Mouse (Mus musculus): ENCODE data around the gene Zfp454. TPM values are rescaled to one million over a fixed set of nuclear protein-coding genes. Genes with fewer than 3 reads are reported as not detected.
A peak's percentile ranks its signal among the peaks of the same experiment; 100 is the strongest.

Zfp454 gene
- polyA plus RNA-seq, 1 experiment = 0.13 TPM

DNA sequence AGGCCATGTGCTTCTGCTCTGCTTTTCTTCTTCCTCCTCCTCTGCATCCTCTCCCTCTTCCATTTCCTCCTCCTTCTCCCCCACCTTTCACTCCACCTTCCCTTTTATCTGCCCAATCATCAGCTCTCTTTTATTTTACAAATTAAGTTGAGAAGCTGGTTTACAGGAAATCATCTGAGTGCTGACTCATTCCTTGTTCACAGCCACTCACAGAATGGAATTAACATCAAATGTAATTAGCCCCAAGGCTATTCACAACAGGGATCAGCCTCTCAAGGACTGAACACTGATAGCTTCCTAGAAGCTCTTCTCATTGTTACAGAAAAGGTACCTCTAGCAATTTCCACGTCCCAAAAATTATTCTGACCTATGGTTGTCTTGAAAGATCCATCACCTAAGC is 9.9 kb upstream of the Zfp454 start:
- TF ChIP-seq MYOD1 (IDR thresholded peaks at IDR 0.05; ENCODE audit: control insufficient read depth in 1 of 3, insufficient read length in 2 of 3, low read depth in 2 of 3) (no peak), POLR2A (IDR thresholded peaks at IDR 0.05; ENCODE audit: insufficient read length, low read depth) (no peak), TCF3 (IDR thresholded peaks at IDR 0.05; ENCODE audit: insufficient read length, low read depth) (no peak), REST (IDR thresholded peaks at IDR 0.05; ENCODE audit: insufficient read depth, insufficient read length) (no peak), MAX (IDR thresholded peaks at IDR 0.05; ENCODE audit: low read depth) (no peak), E2F4 (IDR thresholded peaks at IDR 0.05; ENCODE audit: insufficient read depth) (no peak), CEBPB (IDR thresholded peaks at IDR 0.05; ENCODE audit: insufficient read depth, poor library complexity, severe bottlenecking) (no peak), TCF12 (IDR thresholded peaks at IDR 0.05; ENCODE audit: insufficient read depth, poor library complexity, severe bottlenecking) (no peak), MYOG (IDR thresholded peaks at IDR 0.05; ENCODE audit: control insufficient read depth in 1 of 3, insufficient read depth in 1 of 3, insufficient read length in 2 of 3, low read depth in 2 of 3) (no peak), USF1 (IDR thresholded peaks at IDR 0.05; ENCODE audit: low read depth) (no peak), POLR2AphosphoS2 (IDR thresholded peaks at IDR 0.05; ENCODE audit: insufficient read length, low read depth) (no peak), SRF (IDR thresholded peaks at IDR 0.05; ENCODE audit: control insufficient read depth, insufficient read length, low read depth) (no peak)
- Histone ChIP-seq H3K79me2 (ENCODE audit: control insufficient read depth, insufficient read depth) (no peaks in the 10 kb centered on the region), H3ac (ENCODE audit: control insufficient read depth, insufficient read length) (no peak overlapping the region), H3K36me3 (ENCODE audit: control insufficient read depth, insufficient read depth) (no peaks in the 10 kb centered on the region), H3K4me3 (no peak overlapping the region), H3K27me3 (ENCODE audit: control insufficient read depth, insufficient read depth, insufficient read length) (no peaks in the 10 kb centered on the region), H3K4me2 (ENCODE audit: low read depth) (no peak overlapping the region)

- Histone ChIP-seq H3K4me3 (no peak overlapping the region), H3ac (ENCODE audit: control insufficient read depth, insufficient read length) (no peak overlapping the region), H3K79me2 (ENCODE audit: control insufficient read depth, insufficient read depth) (no peaks in the 10 kb centered on the region), H3K4me2 (ENCODE audit: low read depth) (no peak overlapping the region), H3K27me3 (ENCODE audit: control insufficient read depth, insufficient read depth, insufficient read length) (no peaks in the 10 kb centered on the region), H3K36me3 (ENCODE audit: control insufficient read depth, insufficient read depth) (no peaks in the 10 kb centered on the region)
- TF ChIP-seq MAX (IDR thresholded peaks at IDR 0.05; ENCODE audit: low read depth) (no peak), E2F4 (IDR thresholded peaks at IDR 0.05; ENCODE audit: insufficient read depth) (no peak), POLR2AphosphoS2 (IDR thresholded peaks at IDR 0.05; ENCODE audit: insufficient read length, low read depth) (no peak), CEBPB (IDR thresholded peaks at IDR 0.05; ENCODE audit: insufficient read depth, poor library complexity, severe bottlenecking) (no peak), TCF3 (IDR thresholded peaks at IDR 0.05; ENCODE audit: insufficient read length, low read depth) (no peak), REST (IDR thresholded peaks at IDR 0.05; ENCODE audit: insufficient read depth, insufficient read length) (peak; percentile 97), SRF (IDR thresholded peaks at IDR 0.05; ENCODE audit: control insufficient read depth, insufficient read length, low read depth) (no peak), MYOD1 (IDR thresholded peaks at IDR 0.05; ENCODE audit: control insufficient read depth in 1 of 3, insufficient read length in 2 of 3, low read depth in 2 of 3) (no peak), MYOG (IDR thresholded peaks at IDR 0.05; ENCODE audit: control insufficient read depth in 1 of 3, insufficient read depth in 1 of 3, insufficient read length in 2 of 3, low read depth in 2 of 3) (no peak)
Measured at GRCm38 (mm10) chr11:50892441-50892840, 5.0 kb upstream of the Zfp454 start.

DNA sequence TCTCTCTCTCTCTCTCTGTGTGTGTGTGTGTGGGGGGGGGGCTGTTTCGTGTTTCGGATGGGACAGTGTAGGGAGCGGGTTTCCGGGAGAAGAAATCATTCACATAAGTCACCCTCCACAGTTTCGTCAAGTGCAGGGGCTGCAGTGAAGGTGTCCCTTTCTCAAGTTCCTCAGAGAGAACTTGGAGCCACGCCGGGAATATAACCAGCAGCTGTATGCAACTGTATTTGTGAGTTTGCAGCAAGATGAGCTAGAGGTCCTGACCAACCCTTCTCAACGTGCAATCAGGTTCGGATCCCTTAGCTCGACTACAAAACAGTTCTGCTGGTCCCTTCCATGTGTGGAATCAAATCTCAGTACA is 538 bp downstream of the Zfp454 start:
- no peak overlapping the region for H3ac ChIP-seq (ENCODE audit: control insufficient read depth, insufficient read length)
- H3K4me3 ChIP-seq = no peak overlapping the region
- TF ChIP-seq USF1 (IDR thresholded peaks at IDR 0.05; ENCODE audit: low read depth) (no peak), SRF (IDR thresholded peaks at IDR 0.05; ENCODE audit: control insufficient read depth, insufficient read length, low read depth) (no peak), CEBPB (IDR thresholded peaks at IDR 0.05; ENCODE audit: insufficient read depth, poor library complexity, severe bottlenecking) (no peak), E2F4 (IDR thresholded peaks at IDR 0.05; ENCODE audit: insufficient read depth) (no peak), TCF12 (IDR thresholded peaks at IDR 0.05; ENCODE audit: insufficient read depth, poor library complexity, severe bottlenecking) (no peak), TCF3 (IDR thresholded peaks at IDR 0.05; ENCODE audit: insufficient read length, low read depth) (no peak), MYOD1 (IDR thresholded peaks at IDR 0.05; ENCODE audit: control insufficient read depth in 1 of 3, insufficient read length in 2 of 3, low read depth in 2 of 3) (no peak), POLR2A (IDR thresholded peaks at IDR 0.05; ENCODE audit: insufficient read length, low read depth) (no peak)
- H3K4me2 ChIP-seq (ENCODE audit: low read depth) = peak overlapping the region; percentile 15
- H3K36me3 ChIP-seq (ENCODE audit: control insufficient read depth, insufficient read depth) = no peaks in the 10 kb centered on the region
- H3K79me2 ChIP-seq (ENCODE audit: control insufficient read depth, insufficient read depth) = no peaks in the 10 kb centered on the region
- H3K27me3 ChIP-seq (ENCODE audit: control insufficient read depth, insufficient read depth, insufficient read length) = no peaks in the 10 kb centered on the region

DNA sequence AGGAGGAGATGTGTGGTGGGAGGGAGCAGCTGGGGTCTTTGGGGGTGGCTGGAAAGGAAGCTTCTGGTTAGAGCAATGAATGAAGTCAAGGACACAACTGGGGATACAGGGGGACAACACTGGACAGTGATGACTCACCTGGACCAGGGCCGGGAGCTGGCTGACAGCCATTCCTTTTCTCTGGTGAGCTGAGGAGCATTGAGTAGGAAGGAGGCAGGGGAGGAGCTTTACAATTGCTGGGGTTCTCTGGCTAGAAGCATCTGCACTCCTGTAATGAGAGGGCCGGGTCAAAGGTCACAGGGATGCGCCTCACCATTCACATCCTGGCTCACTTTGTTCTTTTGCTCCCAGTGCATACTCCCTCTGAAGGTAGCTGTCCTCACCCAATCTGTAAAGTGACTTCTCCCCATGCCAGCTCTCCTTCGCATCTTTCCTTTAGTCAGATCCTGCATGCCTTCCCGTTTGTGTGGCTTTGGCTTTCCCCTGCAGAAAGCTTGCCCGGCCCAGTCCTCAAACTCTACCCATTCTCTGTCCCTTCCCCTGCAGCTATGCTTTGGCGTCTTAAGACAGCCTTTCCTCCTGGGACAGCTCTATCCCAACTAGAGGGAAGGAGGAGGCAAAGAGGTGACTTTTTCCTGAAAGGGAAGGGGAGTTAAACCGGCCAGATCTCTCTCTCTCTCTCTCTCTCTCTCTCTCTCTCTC is 1.1 kb downstream of the Zfp454 start:
- Histone ChIP-seq H3K27me3 (ENCODE audit: control insufficient read depth, insufficient read depth, insufficient read length) (no peaks in the 10 kb centered on the region), H3ac (ENCODE audit: control insufficient read depth, insufficient read length) (no peak overlapping the region), H3K36me3 (ENCODE audit: control insufficient read depth, insufficient read depth) (no peaks in the 10 kb centered on the region), H3K4me3 (no peak overlapping the region), H3K79me2 (ENCODE audit: control insufficient read depth, insufficient read depth) (no peaks in the 10 kb centered on the region), H3K4me2 (ENCODE audit: low read depth) (no peak overlapping the region)
- TF ChIP-seq MYOG (IDR thresholded peaks at IDR 0.05; ENCODE audit: control insufficient read depth in 1 of 3, insufficient read depth in 1 of 3, insufficient read length in 2 of 3, low read depth in 2 of 3) (no peak), E2F4 (IDR thresholded peaks at IDR 0.05; ENCODE audit: insufficient read depth) (no peak)

DNA sequence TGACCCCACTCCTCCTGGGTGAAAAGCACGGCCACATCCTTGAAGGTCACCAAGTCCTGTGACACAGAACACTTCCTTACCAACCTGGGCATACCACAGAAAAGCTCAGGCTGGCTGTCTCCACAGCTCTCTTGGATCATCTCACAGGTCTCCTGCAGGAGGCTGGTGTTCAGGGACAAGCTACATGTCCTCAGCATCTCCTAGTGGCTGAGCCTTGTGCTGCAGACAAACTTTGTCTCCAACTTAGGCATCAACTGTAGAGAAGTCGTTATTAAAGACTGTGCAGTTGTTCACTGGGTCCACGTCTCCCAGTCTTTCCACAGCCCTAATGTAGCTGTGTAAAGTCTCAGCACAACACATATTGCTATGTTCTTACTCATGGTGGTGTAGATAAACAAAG is 3.7 kb downstream of the Zfp454 start:
- TF ChIP-seq SRF (IDR thresholded peaks at IDR 0.05; ENCODE audit: control insufficient read depth, insufficient read length, low read depth) (no peak), POLR2AphosphoS2 (IDR thresholded peaks at IDR 0.05; ENCODE audit: insufficient read length, low read depth) (no peak), REST (IDR thresholded peaks at IDR 0.05; ENCODE audit: insufficient read depth, insufficient read length) (no peak), MYOG (IDR thresholded peaks at IDR 0.05; ENCODE audit: control insufficient read depth in 1 of 3, insufficient read depth in 1 of 3, insufficient read length in 2 of 3, low read depth in 2 of 3) (no peak), TCF3 (IDR thresholded peaks at IDR 0.05; ENCODE audit: insufficient read length, low read depth) (no peak), E2F4 (IDR thresholded peaks at IDR 0.05; ENCODE audit: insufficient read depth) (no peak), CEBPB (IDR thresholded peaks at IDR 0.05; ENCODE audit: insufficient read depth, poor library complexity, severe bottlenecking) (no peak), POLR2A (IDR thresholded peaks at IDR 0.05; ENCODE audit: insufficient read length, low read depth) (no peak), TCF12 (IDR thresholded peaks at IDR 0.05; ENCODE audit: insufficient read depth, poor library complexity, severe bottlenecking) (no peak), USF1 (IDR thresholded peaks at IDR 0.05; ENCODE audit: low read depth) (no peak), MAX (IDR thresholded peaks at IDR 0.05; ENCODE audit: low read depth) (no peak), MYOD1 (IDR thresholded peaks at IDR 0.05; ENCODE audit: control insufficient read depth in 1 of 3, insufficient read length in 2 of 3, low read depth in 2 of 3) (no peak)
- H3K36me3 ChIP-seq (ENCODE audit: control insufficient read depth, insufficient read depth) = no peaks in the 10 kb centered on the region

More for the DNA sequence above, 3.7 kb downstream of the Zfp454 start:
- Histone ChIP-seq H3K79me2 (ENCODE audit: control insufficient read depth, insufficient read depth) (no peaks in the 10 kb centered on the region), H3K4me2 (ENCODE audit: low read depth) (no peak overlapping the region), H3K27me3 (ENCODE audit: control insufficient read depth, insufficient read depth, insufficient read length) (no peaks in the 10 kb centered on the region), H3ac (ENCODE audit: control insufficient read depth, insufficient read length) (no peak overlapping the region), H3K4me3 (no peak overlapping the region)

Data from myocyte (in vitro differentiated cells).